Mouse (Mus musculus) C2C12 (cell line): ENCODE measurements around the gene Gm20388. TPM values are rescaled to one million over a fixed set of nuclear protein-coding genes. Genes with fewer than 3 reads are reported as not detected.

Experiments
- H3K27me3 ChIP-seq: one replicate; pipeline ENCODE4 v1.6.1; 2011; ENCODE audit not compliant: control insufficient read depth, insufficient read depth, insufficient read length
- H3K36me3 ChIP-seq: one replicate; pipeline ENCODE4 v1.6.1; 2011; ENCODE audit not compliant: control insufficient read depth, insufficient read depth
- H3K4me3 ChIP-seq: one replicate; pipeline ENCODE4 v1.5.1; 2011; ENCODE audit warnings: mild to moderate bottlenecking, control low read depth; ENCODE audit not compliant: poor library complexity, insufficient read depth, severe bottlenecking
- H3K79me2 ChIP-seq: one replicate; pipeline ENCODE4 v1.6.1; 2011; ENCODE audit not compliant: control insufficient read depth, insufficient read depth
- H3K79me3 ChIP-seq: one replicate; pipeline ENCODE4 v1.6.1; 2011; ENCODE audit warnings: low read depth, control low read depth
- H3ac ChIP-seq: one replicate; pipeline ENCODE3; 2011; ENCODE audit warnings: low read depth; ENCODE audit not compliant: control insufficient read depth, insufficient read length
- CEBPB ChIP-seq: IDR thresholded peaks from one replicate; pipeline ENCODE4 v1.6.1; 2011; ENCODE audit warnings: low read depth, mild to moderate bottlenecking, control low read depth, moderate library complexity
- CTCF ChIP-seq: IDR thresholded peaks from one replicate; pipeline ENCODE4 v1.5.1; 2011; ENCODE audit not compliant: control insufficient read depth, insufficient read depth, insufficient read length
- FOSL1 ChIP-seq: IDR thresholded peaks from one replicate; pipeline ENCODE4 v1.8.0; 2011; ENCODE audit warnings: mild to moderate bottlenecking, low read length; ENCODE audit not compliant: poor library complexity, insufficient read depth, severe bottlenecking
- MAX ChIP-seq: IDR thresholded peaks from one replicate; pipeline ENCODE4 v1.6.1; 2011; ENCODE audit warnings: mild to moderate bottlenecking, control low read depth
- MYOD1 ChIP-seq: IDR thresholded peaks from one replicate; pipeline ENCODE4 v1.6.1; 2011; ENCODE audit warnings: low read depth; ENCODE audit not compliant: control insufficient read depth, insufficient read length
- MYOG ChIP-seq: IDR thresholded peaks from one replicate; pipeline ENCODE4 v1.6.1; 2011; ENCODE audit not compliant: control insufficient read depth, insufficient read length; ENCODE audit errors: extremely low read depth
- USF1 ChIP-seq: IDR thresholded peaks from one replicate; pipeline ENCODE4 v1.6.1; 2011; ENCODE audit warnings: low read depth, mild to moderate bottlenecking, control low read depth, moderate library complexity
- polyA plus RNA-seq: library from polyadenylated mRNA; unstranded; fragments of >200 nt; fragmentation: generic; extraction: Trizol; gene quantifications from one replicate; pipeline ENCODE4 v1.2.1, GENCODE M21; 2012; ENCODE audit warnings: missing spikeins

The Gm20388 gene
- polyA plus RNA-seq, 1 experiment: 15.0 TPM

DNA sequence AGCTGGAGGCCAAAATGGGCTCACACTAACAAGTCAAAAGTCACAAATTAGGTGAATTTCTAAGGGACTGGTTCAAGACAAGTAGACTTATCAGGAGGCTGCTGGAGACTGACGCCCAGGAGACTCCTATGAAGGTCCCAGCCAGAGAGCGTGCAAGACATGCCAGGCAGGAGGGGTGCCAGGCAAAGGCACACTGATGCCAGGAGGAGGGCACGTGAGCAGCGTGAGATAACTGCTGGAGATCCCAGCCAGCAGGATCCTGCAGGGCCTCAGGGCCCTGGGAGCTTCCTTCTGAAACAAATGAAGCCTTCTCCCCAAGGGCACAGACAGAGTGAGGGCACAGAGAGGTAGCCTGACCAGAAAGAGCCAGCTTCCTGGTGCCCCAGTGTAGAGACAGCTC, 2897.3 kb downstream of the Gm20388 start:
- no peaks in the 10 kb centered on the region for H3K79me2 ChIP-seq
- H3K36me3 ChIP-seq: no peaks in the 10 kb centered on the region
- TF ChIP-seq MAX: no peak
- TF ChIP-seq CTCF: no peak
- no peak for TF ChIP-seq USF1
- TF ChIP-seq MYOD1: no peak
- TF ChIP-seq FOSL1: no peak
- no peak for TF ChIP-seq MYOG
- TF ChIP-seq CEBPB: no peak
- H3ac ChIP-seq: no peak overlapping the region
- peaks cover 21% of the 10 kb centered on the region for H3K27me3 ChIP-seq
- H3K4me3 ChIP-seq: no peak overlapping the region
- H3K79me3 ChIP-seq: no peaks in the 10 kb centered on the region

DNA sequence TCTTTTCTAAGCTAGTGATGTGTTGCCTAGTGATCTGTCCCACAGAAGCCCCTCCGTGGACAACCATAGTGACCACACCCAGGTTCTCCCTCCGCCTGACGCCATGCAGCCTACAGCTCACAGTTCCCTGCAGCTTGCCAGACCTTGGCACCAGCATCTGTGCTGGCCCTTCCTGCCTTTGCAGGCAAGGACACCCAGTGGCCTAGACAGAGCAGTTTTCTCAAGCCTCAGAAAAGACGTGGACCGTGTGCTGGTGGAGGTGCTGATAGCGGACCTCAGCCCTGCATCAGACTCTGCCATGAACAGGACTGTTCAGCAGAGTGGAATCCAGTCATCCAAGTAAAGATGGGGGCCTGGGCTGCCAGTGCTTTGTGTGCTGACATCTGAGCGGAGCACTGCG, 2899.7 kb downstream of the Gm20388 start:
- Histone ChIP-seq H3K36me3 (no peaks in the 10 kb centered on the region), H3K4me3 (no peak overlapping the region), H3K79me2 (no peaks in the 10 kb centered on the region), H3K27me3 (peaks cover 22% of the 10 kb centered on the region), H3ac (no peak overlapping the region), H3K79me3 (no peaks in the 10 kb centered on the region)
- TF ChIP-seq USF1 (no peak), CTCF (no peak), MYOD1 (no peak), MAX (no peak), MYOG (no peak), CEBPB (no peak), FOSL1 (no peak)

DNA sequence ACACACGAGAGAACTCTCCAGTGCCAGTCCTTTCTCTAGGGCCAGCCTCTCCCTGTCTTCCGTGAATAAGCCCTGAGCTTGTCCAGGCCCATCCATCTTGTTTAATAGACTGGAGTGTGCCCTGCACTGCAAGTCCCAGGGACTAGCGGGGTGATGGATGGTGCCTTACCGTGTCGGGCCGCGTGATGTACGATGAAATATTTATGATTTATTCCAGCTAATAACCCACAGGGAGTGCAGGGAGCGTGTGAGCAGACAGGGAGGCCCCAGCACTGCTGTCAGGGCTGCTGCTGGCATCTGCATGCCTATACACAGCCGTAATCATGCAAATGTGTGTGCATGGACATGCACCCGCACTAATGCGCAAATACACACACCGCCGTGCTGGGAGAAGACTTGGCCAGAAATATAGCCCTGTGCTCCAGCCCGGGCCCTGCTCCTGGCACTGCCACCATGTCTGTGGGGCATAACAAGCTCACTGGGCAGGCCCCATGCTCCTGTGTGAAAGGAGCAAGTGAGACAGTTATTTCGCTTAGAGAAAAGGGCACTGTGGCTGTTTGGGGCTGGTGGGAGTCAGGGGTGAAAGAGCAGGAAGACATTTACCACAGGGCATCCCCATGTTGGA, 2901.3 kb downstream of the Gm20388 start:
- Histone ChIP-seq H3K36me3 (no peaks in the 10 kb centered on the region), H3K79me2 (no peaks in the 10 kb centered on the region), H3K27me3 (peaks cover 22% of the 10 kb centered on the region), H3ac (no peak overlapping the region), H3K4me3 (no peak overlapping the region), H3K79me3 (no peaks in the 10 kb centered on the region)
- no peak for TF ChIP-seq MYOG
- no peak for TF ChIP-seq MAX
- TF ChIP-seq USF1: no peak
- TF ChIP-seq CEBPB: no peak
- TF ChIP-seq FOSL1: no peak
- no peak for TF ChIP-seq MYOD1
- no peak for TF ChIP-seq CTCF

- TF ChIP-seq CTCF: peak; percentile 73
- TF ChIP-seq MYOD1: no peak
- Histone ChIP-seq H3K4me3 (no peak overlapping the region), H3ac (no peak overlapping the region), H3K79me3 (no peaks in the 10 kb centered on the region), H3K27me3 (peaks cover 27% of the 10 kb centered on the region), H3K79me2 (no peaks in the 10 kb centered on the region), H3K36me3 (no peaks in the 10 kb centered on the region)
Measured at GRCm38 (mm10) chr8:122812610-122813250, 2902.1 kb downstream of the Gm20388 start.

DNA sequence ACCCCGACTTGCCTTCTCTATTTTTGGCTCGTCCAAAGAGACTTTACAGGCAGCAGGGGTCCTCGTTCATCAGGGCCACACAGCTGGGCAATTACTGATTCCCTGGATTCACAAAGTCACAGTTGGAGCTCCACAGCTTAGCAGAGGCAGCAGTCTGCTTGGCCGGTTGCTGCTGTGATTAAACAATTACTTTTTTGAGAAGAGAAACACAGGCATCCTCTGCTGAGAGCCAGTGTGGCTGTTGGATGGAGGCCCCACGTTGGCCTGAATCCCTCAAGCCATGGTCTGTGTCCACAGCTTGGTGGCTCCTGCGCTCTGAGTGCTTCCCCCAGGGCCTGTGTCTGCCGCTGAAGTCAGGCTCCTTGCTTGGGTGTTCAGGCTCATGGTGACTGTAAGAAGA, 2904.0 kb downstream of the Gm20388 start:
- Histone ChIP-seq H3K79me3 (no peaks in the 10 kb centered on the region), H3ac (no peak overlapping the region), H3K27me3 (peaks cover 27% of the 10 kb centered on the region), H3K4me3 (no peak overlapping the region), H3K79me2 (no peaks in the 10 kb centered on the region), H3K36me3 (no peaks in the 10 kb centered on the region)
- TF ChIP-seq FOSL1 (no peak), CTCF (no peak), MYOD1 (no peak), MAX (no peak), CEBPB (no peak)

- no peak overlapping the region for H3K4me3 ChIP-seq
- no peaks in the 10 kb centered on the region for H3K36me3 ChIP-seq
- no peak overlapping the region for H3ac ChIP-seq
- H3K79me3 ChIP-seq: no peaks in the 10 kb centered on the region
- H3K79me2 ChIP-seq: no peaks in the 10 kb centered on the region
- TF ChIP-seq MAX: no peak
- TF ChIP-seq USF1: no peak
- TF ChIP-seq FOSL1: no peak
- TF ChIP-seq MYOD1: no peak
- no peak for TF ChIP-seq MYOG
- no peak for TF ChIP-seq CTCF
- no peak for TF ChIP-seq CEBPB
- H3K27me3 ChIP-seq: peaks cover 29% of the 10 kb centered on the region
Measured at GRCm38 (mm10) chr8:122816965-122817364, 2906.3 kb downstream of the Gm20388 start.
